Mouse (Mus musculus) CH12.LX (cell line): ENCODE results near the gene Aldh3b1. TPM values are rescaled to one million over a fixed set of nuclear protein-coding genes. Genes with fewer than 3 reads are reported as not detected.

Source experiments
- DNase-seq: peaks from one replicate; pipeline ENCODE4 v3.0.0-alpha.2; 2013; ENCODE audit errors: extremely low read depth
- H3K27ac ChIP-seq: 2 replicates; pipeline ENCODE4 v1.5.1; 2012; ENCODE audit warnings: low read depth, mild to moderate bottlenecking, control low read depth, moderate library complexity; ENCODE audit not compliant: insufficient read depth
- H3K27me3 ChIP-seq: replicated peaks from 2 replicates; pipeline ENCODE3; 2012; ENCODE audit warnings: inconsistent platforms
- H3K36me3 ChIP-seq, 2 experiments: replicated peaks in 1 of 2; 2 replicates each; pipeline versions ENCODE3 to v1.6.1; 2012; ENCODE audit warnings: inconsistent platforms in 1 of 2, low read length in 1 of 2, mild to moderate bottlenecking in 1 of 2, mixed read lengths in 1 of 2, moderate library complexity in 1 of 2; ENCODE audit not compliant: control insufficient read depth in 1 of 2, insufficient read depth in 1 of 2
- H3K4me1 ChIP-seq, 2 experiments: 2 replicates each; pipeline ENCODE4 v1.6.1; 2012; ENCODE audit warnings: inconsistent platforms in 1 of 2, moderate library complexity in 1 of 2; ENCODE audit not compliant: insufficient read depth in 2 of 2, control insufficient read depth in 1 of 2
- H3K4me2 ChIP-seq: 2 replicates; pipeline ENCODE4 v1.6.1; 2012; ENCODE audit warnings: low read depth, mild to moderate bottlenecking, control low read depth; ENCODE audit not compliant: poor library complexity, insufficient read depth, severe bottlenecking
- H3K4me3 ChIP-seq, 3 experiments: fragments of 150-350 bp in 1 of 3; sonication (generic) in 1 of 3; replicated peaks in 1 of 3; 2 replicates each; pipeline versions ENCODE3 to v1.5.1; 2011 to 2012; ENCODE audit warnings: low read depth in 2 of 3, low read length in 2 of 3, mild to moderate bottlenecking in 2 of 3, moderate library complexity in 2 of 3, control low read depth in 1 of 3, improper control_type of control experiment in 1 of 3, inconsistent platforms in 1 of 3, mixed read lengths in 1 of 3; ENCODE audit not compliant: poor library complexity in 1 of 3
- H3K79me2 ChIP-seq: replicated peaks from 2 replicates; pipeline ENCODE4 v1.6.1; 2012; ENCODE audit warnings: mild to moderate bottlenecking, moderate library complexity; ENCODE audit not compliant: control insufficient read depth, poor library complexity, insufficient read depth, severe bottlenecking; ENCODE audit errors: extremely low read depth
- H3K9ac ChIP-seq: 2 replicates; pipeline ENCODE4 v1.6.1; 2012; ENCODE audit warnings: low read depth, mild to moderate bottlenecking, control low read depth, moderate library complexity; ENCODE audit not compliant: insufficient read depth
- H3K9me3 ChIP-seq: replicated peaks from 2 replicates; pipeline ENCODE3; 2012; ENCODE audit warnings: low read length, inconsistent platforms, mixed read lengths
- BHLHE40 ChIP-seq: IDR thresholded peaks from 2 replicates; pipeline ENCODE4 v1.6.1; 2011; ENCODE audit warnings: mild to moderate bottlenecking, low read depth, low read length, improper control_type of control experiment
- CHD1 ChIP-seq: IDR thresholded peaks from 2 replicates; pipeline ENCODE4 v1.6.1; 2012; ENCODE audit warnings: low read depth, low read length, improper control_type of control experiment, inconsistent platforms
- CHD2 ChIP-seq: IDR thresholded peaks from 2 replicates; pipeline ENCODE4 v1.6.1; 2011; ENCODE audit warnings: low read length, improper control_type of control experiment
- CTCF ChIP-seq, 2 experiments: IDR thresholded peaks in 1 of 2; conservative IDR thresholded peaks in 1 of 2; 2 replicates each; pipeline ENCODE4 v1.5.1; 2011 to 2012; ENCODE audit warnings: low read depth in 2 of 2, low read length in 2 of 2, improper control_type of control experiment in 1 of 2, inconsistent platforms in 1 of 2, mild to moderate bottlenecking in 1 of 2, moderate library complexity in 1 of 2
- E2F4 ChIP-seq: IDR thresholded peaks from 2 replicates; pipeline ENCODE4 v1.6.1; 2011; ENCODE audit warnings: low read depth, low read length, improper control_type of control experiment; ENCODE audit not compliant: insufficient replicate concordance
- EP300 ChIP-seq: IDR thresholded peaks from 2 replicates; pipeline ENCODE4 v1.6.1; 2011; ENCODE audit warnings: low read length, improper control_type of control experiment
- ETS1 ChIP-seq: conservative IDR thresholded peaks from 2 replicates; pipeline ENCODE4 v1.6.1; 2012; ENCODE audit warnings: low read depth, mild to moderate bottlenecking, inconsistent platforms, low read length, improper control_type of control experiment, moderate library complexity
- GABPA ChIP-seq: IDR thresholded peaks from 2 replicates; pipeline ENCODE4 v1.6.1; 2012; ENCODE audit warnings: low read depth, low read length, improper control_type of control experiment, inconsistent platforms; ENCODE audit not compliant: insufficient replicate concordance
- HCFC1 ChIP-seq: IDR thresholded peaks from 2 replicates; pipeline ENCODE4 v1.6.1; 2012; ENCODE audit warnings: low read depth, mild to moderate bottlenecking, inconsistent platforms, low read length, improper control_type of control experiment
- IRF4 ChIP-seq: IDR thresholded peaks from 2 replicates; pipeline ENCODE4 v1.6.1; 2014; ENCODE audit warnings: low read depth, mild to moderate bottlenecking, inconsistent platforms, low read length, improper control_type of control experiment
- JUND ChIP-seq: conservative IDR thresholded peaks from 2 replicates; pipeline ENCODE4 v1.6.1; 2011; ENCODE audit warnings: low read depth, low read length, improper control_type of control experiment
- KAT2A ChIP-seq: IDR thresholded peaks from 2 replicates; pipeline ENCODE4 v1.6.1; 2012; ENCODE audit warnings: low read length, improper control_type of control experiment, inconsistent platforms; ENCODE audit not compliant: insufficient replicate concordance
- MAZ ChIP-seq: IDR thresholded peaks from 2 replicates; pipeline ENCODE4 v1.6.1; 2012; ENCODE audit warnings: low read depth, mild to moderate bottlenecking, inconsistent platforms, low read length, improper control_type of control experiment, moderate library complexity
- MEF2A ChIP-seq: IDR thresholded peaks from 2 replicates; pipeline ENCODE4 v1.6.1; 2014; ENCODE audit warnings: low read depth, mild to moderate bottlenecking, inconsistent platforms, low read length, improper control_type of control experiment, borderline replicate concordance
- MXI1 ChIP-seq: IDR thresholded peaks from 2 replicates; pipeline ENCODE4 v1.6.1; 2011; ENCODE audit warnings: mild to moderate bottlenecking, low read depth, low read length, improper control_type of control experiment
- NELFE ChIP-seq: IDR thresholded peaks from 2 replicates; pipeline ENCODE4 v1.6.1; 2011; ENCODE audit warnings: low read depth, low read length, improper control_type of control experiment
- NRF1 ChIP-seq: IDR thresholded peaks from 2 replicates; pipeline ENCODE4 v1.6.1; 2014; ENCODE audit warnings: low read depth, mild to moderate bottlenecking, inconsistent platforms, low read length, improper control_type of control experiment, moderate library complexity
- POLR2A ChIP-seq: IDR thresholded peaks from 2 replicates; pipeline ENCODE4 v1.6.1; 2011; ENCODE audit warnings: low read depth, mild to moderate bottlenecking, improper control_type of control experiment, low read length
- RAD21 ChIP-seq: IDR thresholded peaks from 2 replicates; pipeline ENCODE4 v1.6.1; 2011; ENCODE audit warnings: low read depth, mild to moderate bottlenecking, low read length, improper control_type of control experiment, moderate library complexity
- RCOR1 ChIP-seq: conservative IDR thresholded peaks from 2 replicates; pipeline ENCODE4 v1.6.1; 2012; ENCODE audit warnings: low read depth, mild to moderate bottlenecking, inconsistent platforms, low read length, improper control_type of control experiment
- TBP ChIP-seq: conservative IDR thresholded peaks from 2 replicates; pipeline ENCODE4 v1.6.1; 2011; ENCODE audit warnings: low read depth, low read length, improper control_type of control experiment
- TCF12 ChIP-seq: IDR thresholded peaks from 2 replicates; pipeline ENCODE4 v1.6.1; 2014; ENCODE audit warnings: low read depth, mild to moderate bottlenecking, inconsistent platforms, low read length, improper control_type of control experiment
- UBTF ChIP-seq: IDR thresholded peaks from 2 replicates; pipeline ENCODE4 v1.6.1; 2012; ENCODE audit warnings: low read depth, mild to moderate bottlenecking, inconsistent platforms, low read length, improper control_type of control experiment, moderate library complexity
- USF2 ChIP-seq: conservative IDR thresholded peaks from 2 replicates; pipeline ENCODE4 v1.6.1; 2011; ENCODE audit warnings: low read depth, low read length, improper control_type of control experiment
- ZC3H11A ChIP-seq: IDR thresholded peaks from 2 replicates; pipeline ENCODE4 v1.6.1; 2012; ENCODE audit warnings: low read depth, mild to moderate bottlenecking, inconsistent platforms, low read length, improper control_type of control experiment
- ZMIZ1 ChIP-seq: IDR thresholded peaks from 2 replicates; pipeline ENCODE4 v1.6.1; 2012; ENCODE audit warnings: low read depth, mild to moderate bottlenecking, inconsistent platforms, low read length, improper control_type of control experiment
- ZNF384 ChIP-seq: IDR thresholded peaks from 2 replicates; pipeline ENCODE4 v1.6.1; 2012; ENCODE audit warnings: low read depth, low read length, improper control_type of control experiment, inconsistent platforms
- dilution Hi-C: fragments of 300-500 bp; cut with MboI; formaldehyde crosslinking; loops from 2 replicates; pipeline ENCODE4 v1.14.3; 2020; ENCODE audit warnings: low sequenced_read_pairs; ENCODE audit not compliant: extremely low pct_unique_long_range_greater_than_20kb, extremely low pct_ligation_motif_present
- in situ Hi-C: fragments of 300-500 bp; cut with MboI; formaldehyde crosslinking; loops from 3 replicates; pipeline ENCODE4 v1.14.3; 2019; ENCODE audit warnings: low sequenced_read_pairs, low pct_ligation_motif_present, low pct_unique_long_range_greater_than_20kb, mixed read lengths
- polyA plus RNA-seq: library from polyadenylated mRNA; unstranded; fragments of >175 nt; gene quantifications from 2 replicates; pipeline ENCODE4 v1.2.1, GENCODE M21; 2012; ENCODE audit warnings: low read depth; ENCODE audit not compliant: insufficient read length
- total RNA-seq, 2 experiments: library from RNA; depleted of rRNA; stranded (reverse); fragments of 300-350 nt in 1 of 2; fragments of >200 nt in 1 of 2; gene quantifications; 2 replicates each; pipeline ENCODE4 v1.2.3; 2012 to 2014

Gene Aldh3b1
- total and polyA plus RNA-seq, 3 experiments, result 5.9 to 8.1 (median 8.1) TPM

DNA sequence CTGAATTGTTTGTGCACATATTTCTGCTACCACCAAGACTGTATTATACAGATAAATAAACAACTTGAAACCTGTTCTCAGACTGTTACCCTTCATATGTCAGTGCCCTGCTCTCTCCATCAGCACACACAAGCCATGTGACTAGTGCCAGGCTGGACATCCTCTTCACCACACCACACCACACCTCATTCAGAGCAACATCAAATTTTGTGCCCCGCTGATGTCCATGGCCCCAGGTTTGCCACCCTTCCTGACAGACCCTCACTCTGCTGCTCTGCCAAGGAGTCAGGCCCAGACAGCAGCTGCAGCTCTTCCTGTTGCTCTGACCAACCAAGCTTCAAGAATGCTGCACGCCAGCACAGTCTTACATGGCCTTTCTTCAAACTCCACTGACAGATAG is 35.3 kb downstream of the Aldh3b1 start:
- no peaks in the 10 kb centered on the region for H3K9me3 ChIP-seq
- in situ Hi-C loops (no loop called here), dilution Hi-C loops (no loop called here)
- no peak overlapping the region for H3K9ac ChIP-seq
- no peaks in the 10 kb centered on the region for H3K27me3 ChIP-seq
- no peak for DNase-seq
- no peaks in the 10 kb centered on the region for H3K79me2 ChIP-seq
- peaks cover 74 to 90% of the 10 kb centered on the region in 2 experiments for H3K36me3 ChIP-seq
- H3K4me3 ChIP-seq, result no peak overlapping the region
- peaks cover 8 to 11% of the 10 kb centered on the region in 2 experiments for H3K4me1 ChIP-seq
- TF ChIP-seq NRF1 (no peak), BHLHE40 (no peak), MXI1 (no peak), ZMIZ1 (no peak), ETS1 (no peak), ZNF384 (no peak), CHD1 (no peak), KAT2A (no peak), CHD2 (no peak), POLR2A (no peak), TCF12 (no peak), USF2 (no peak), RAD21 (no peak), MEF2A (no peak), JUND (no peak)
- H3K4me2 ChIP-seq, result no peak overlapping the region
- H3K27ac ChIP-seq, result no peak overlapping the region

DNA sequence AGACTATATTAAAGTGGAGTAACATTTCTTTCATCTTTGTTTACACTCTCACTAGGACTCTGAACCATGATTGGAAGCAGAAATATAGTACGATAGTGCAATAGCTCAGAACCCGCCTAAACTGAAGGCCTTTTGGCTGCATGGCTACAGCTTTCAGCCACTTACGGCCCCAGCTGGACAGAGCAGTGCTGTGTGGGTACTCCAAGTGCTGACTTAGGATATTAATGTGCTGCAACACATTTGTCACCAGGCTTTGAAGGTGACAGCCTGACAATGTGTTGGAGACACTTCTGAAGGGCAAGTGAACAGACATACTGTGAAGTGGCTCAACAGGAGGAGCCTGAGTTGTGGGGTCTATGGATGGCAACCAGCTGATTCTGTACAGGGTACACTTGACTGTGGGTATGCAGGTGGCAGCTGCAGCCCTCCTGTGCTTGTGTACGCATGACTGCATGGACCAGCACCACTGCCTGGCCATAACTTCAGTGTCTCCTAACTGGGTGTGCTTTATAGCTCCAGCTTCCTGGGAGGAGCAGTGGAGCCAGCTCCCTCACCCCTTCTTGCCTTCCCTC is 36.0 kb downstream of the Aldh3b1 start:
- Histone ChIP-seq H3K27me3 (no peaks in the 10 kb centered on the region), H3K79me2 (no peaks in the 10 kb centered on the region), H3K4me2 (no peak overlapping the region)
- TF ChIP-seq GABPA (no peak), RAD21 (no peak), ZNF384 (no peak), NELFE (no peak), MAZ (no peak), EP300 (no peak), CTCF (conservative IDR thresholded peaks at IDR 0.05 in 1 of 2, IDR thresholded peaks at IDR 0.05 in 1 of 2; ENCODE audit: low read depth in 2 of 2, low read length in 2 of 2) (no peak), UBTF (no peak), ZC3H11A (no peak), CHD1 (no peak), TBP (no peak), RCOR1 (no peak), IRF4 (no peak), E2F4 (no peak), USF2 (no peak), HCFC1 (no peak)
- TF ChIP-seq, all 38 proteins: peak for 0
- Histone ChIP-seq H3K27ac (no peak overlapping the region), H3K4me1 (peaks cover 4% of the 10 kb centered on the region in 2 experiments), H3K9me3 (no peaks in the 10 kb centered on the region), H3K4me3 (no peak overlapping the region), H3K9ac (no peak overlapping the region), H3K36me3 (peaks cover 76 to 92% of the 10 kb centered on the region in 2 experiments)
- dilution Hi-C loops (no loop called here), in situ Hi-C loops (no loop called here)
- DNase-seq, result no peak
